Mouse (Mus musculus): ENCODE data around the gene Pdcd2l.

Gene Pdcd2l

DNA sequence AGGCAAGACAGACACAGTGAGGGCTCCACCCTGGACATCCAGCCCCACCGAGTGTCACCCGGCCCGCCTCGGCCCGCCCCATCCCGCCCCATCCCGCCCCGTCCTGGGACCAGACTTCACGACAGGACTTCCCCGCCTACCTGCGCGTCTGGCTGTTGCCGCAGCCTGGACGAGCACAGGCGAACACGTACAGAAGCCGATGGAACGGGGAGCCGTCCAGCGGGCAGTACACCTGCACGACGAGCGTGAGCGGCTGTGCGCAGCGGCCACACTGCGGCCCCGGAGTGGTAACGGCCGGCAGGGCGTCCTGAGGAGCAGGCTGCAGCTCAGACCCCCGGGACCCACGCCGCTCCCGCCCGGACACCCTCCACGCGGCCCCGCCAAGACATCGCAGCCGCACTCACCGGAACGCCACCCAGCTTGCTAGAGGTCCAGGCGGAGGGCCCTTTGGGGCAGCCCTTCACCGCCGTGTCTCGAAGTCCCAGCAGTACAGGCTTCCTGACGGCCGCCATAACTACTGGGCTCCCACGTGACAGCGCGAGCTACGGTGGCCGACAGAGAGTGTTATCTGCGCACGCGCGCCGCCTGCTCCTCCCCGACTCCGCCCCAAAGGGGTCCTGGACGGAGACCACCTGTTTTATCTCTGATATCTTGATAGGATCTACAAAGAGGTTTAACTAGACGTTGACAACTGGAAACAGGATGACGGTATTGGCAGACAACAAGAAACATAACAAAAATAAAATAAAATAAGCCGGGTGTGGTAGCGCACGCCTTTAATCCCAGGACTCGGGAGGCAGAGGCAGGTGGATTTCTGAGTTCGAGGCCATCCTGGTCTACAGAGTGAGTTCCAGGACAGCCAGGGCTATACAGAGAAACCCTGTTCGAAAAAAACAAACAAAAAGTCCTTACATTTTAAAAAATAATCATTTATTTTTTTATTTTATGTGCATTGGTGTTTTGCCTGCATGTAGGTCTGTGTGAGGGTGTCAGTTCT, at the start of gene Pdcd2l:
Gene Pdcd2l, minus strand, starts transcription at position 530 of the 997 bp plus-strand sequence.
- peak; percentile 94 to 97 for DNase-seq (ENCODE audit: inconsistent age in 2 of 2, low spot score in 1 of 2)

- no peak for DNase-seq (ENCODE audit: inconsistent age in 2 of 2, low spot score in 1 of 2)
Measured at GRCm38 (mm10) chr7:34242176-34242575, 45.7 kb upstream of the Pdcd2l start.

DNA sequence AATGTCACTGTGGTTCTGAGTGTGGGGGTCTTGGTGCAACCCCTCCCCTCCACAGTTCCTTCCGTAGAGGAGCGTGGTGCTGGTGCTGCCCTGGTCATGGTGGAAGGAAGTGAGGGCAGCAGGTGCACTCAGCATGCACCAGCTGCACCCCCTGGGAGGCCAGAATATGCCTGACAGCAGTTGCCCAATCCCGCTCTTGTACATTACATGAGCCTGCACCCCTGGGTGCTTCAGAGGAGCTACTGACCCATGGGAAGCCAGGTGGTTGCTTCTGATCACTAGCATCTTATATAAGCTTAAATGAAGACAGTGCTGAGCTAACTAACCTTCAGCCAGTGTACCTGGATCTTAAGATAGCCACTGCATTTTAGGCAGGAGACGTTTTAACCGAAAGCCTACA, 41.6 kb upstream of the Pdcd2l start:
- no peak for DNase-seq (ENCODE audit: inconsistent age in 2 of 2, low spot score in 1 of 2)

DNA sequence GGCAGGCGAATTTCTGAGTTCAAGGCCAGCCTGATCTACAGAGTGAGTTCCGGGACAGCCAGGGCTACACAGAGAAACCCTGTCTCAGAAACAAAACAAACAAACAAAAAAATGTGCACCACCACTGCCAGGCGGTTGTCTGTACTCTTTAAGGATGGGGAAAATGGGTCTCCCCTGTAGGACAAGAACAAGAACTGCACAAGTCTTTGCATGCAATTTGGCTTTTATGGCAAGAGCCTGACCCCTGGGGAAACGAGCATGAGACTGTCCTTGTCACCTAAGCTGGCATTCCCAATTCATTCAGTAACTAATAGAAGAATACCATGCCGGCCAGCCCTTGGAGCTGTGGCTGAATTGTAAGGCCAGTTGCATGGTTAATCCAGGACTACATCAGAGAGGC, 39.1 kb upstream of the Pdcd2l start:
- DNase-seq (ENCODE audit: inconsistent age in 2 of 2, low spot score in 1 of 2), result no peak

DNA sequence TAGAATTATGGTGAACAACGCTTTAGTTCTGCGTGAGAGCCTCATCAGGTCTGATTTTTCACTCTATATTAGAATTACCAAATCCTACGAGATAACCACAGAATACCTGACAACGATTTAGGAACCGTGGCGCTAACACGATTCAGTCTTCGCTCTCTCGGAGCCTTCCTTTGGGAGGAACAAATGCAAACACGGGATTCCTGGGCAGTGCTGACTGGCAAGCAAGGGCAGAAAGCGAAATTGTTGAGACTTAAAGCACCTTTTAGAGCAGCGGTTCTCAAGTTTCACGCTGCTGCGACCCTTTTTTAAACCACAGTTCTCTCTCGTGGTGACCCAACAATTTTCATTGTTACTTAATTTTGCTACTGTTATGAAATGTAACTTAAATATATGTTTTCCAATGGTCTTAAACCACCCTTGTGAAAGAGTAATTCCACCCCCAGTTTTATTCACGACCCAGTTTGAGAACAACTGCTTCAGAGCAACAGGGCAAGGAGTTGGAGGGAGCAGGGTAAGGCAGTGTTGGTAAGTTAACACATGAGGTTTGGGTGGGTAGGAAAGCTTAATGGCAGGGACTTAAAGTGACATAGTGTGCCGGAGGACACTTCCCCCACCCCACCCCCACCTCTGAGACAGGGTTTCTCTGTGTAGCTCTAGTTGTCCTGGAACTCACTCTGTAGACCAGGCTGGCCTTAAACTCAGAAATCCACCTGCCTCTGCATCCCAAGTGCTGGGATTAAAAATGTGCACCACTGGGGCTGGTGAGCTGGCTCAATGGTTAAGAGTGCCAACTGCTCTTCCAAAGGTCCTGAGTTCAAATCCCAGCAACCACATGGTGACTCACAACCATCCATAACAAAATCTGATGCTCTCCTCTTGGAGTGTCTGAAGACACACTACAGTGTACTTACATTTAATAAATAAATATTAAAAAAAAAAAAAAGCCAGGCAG, 38.4 kb upstream of the Pdcd2l start:
- peak in 1 of 2 experiments; percentile 56 for DNase-seq (ENCODE audit: inconsistent age in 2 of 2, low spot score in 1 of 2)

- peak; percentile 100 for DNase-seq (ENCODE audit: inconsistent age in 2 of 2, low spot score in 1 of 2)
Measured at GRCm38 (mm10) chr7:34233909-34234609, 37.6 kb upstream of the Pdcd2l start.

DNA sequence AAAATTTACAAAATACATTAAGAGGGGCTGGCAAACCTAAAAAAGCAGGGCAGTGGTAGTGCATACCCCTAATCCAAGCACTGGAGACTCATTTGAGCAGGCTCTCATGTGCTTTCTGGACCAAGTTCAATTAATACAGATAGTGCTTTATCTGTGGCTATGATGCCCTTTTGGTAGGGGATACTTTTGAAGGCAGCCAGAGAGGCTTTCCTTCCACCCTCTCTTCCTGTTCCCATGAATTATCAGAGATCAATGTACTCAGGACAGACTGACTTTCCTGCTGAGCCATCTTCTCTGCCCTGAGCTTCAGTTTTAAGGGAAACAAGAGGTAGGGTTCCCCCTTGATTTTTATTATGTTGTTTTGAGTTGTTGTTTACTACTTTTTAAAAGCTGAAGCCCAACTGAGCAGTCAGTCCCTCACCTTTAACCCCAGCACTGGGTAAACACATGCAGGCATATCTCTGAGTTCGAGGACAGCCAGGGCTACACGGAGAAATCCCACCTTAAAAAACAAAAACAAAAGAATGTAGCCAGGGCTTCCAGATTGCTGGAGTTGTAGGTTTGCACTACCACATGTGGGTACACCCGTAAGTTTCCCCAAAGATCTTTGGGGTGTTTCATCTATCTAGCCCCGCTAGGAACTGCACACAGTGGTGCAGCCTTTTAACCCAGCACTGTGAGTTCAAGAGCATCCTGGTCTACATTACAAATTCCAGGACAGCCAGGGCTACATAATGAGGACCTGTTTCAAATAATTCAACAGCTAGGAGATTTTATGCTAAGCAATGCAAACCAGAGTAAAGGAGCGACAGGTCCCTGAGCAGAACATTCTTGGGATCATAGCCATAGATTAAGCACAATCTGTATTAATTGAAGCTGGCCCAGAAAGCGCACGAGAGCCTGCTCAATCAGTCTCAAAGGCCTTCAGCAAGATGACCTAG, 36.6 kb upstream of the Pdcd2l start:
- DNase-seq (ENCODE audit: inconsistent age in 2 of 2, low spot score in 1 of 2), result peak in 1 of 2 experiments; percentile 56

DNA sequence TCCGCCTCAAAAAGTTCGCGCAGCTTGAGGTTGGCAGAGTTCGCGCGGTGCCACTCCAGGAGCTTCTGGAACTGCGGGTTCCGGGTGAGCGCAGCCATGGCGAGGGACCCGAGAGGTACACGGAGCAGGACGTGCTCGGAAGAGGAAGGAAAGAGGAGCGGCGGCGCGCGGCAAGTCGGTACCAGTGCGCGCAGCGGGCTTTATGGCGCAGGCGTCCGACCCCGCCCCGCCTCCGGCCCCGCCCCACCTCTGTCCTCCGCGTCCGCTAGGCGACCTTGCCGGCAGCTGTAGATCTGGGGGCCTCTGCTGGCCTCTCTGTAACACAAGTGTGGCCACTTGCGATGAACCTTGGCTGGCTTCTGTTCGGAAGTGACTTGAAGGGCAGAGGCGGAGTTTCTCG, 33.7 kb upstream of the Pdcd2l start, which contains the start of gene Gpi1:
Gene Gpi1, minus strand, starts transcription at position 221 of the 400 bp plus-strand sequence.
- peak; percentile 86 to 92 for DNase-seq (ENCODE audit: inconsistent age in 2 of 2, low spot score in 1 of 2)

- DNase-seq (ENCODE audit: inconsistent age in 2 of 2, low spot score in 1 of 2), result peak; percentile 70 to 88
Measured at GRCm38 (mm10) chr7:34229691-34230111, 33.2 kb upstream of the Pdcd2l start.

DNA sequence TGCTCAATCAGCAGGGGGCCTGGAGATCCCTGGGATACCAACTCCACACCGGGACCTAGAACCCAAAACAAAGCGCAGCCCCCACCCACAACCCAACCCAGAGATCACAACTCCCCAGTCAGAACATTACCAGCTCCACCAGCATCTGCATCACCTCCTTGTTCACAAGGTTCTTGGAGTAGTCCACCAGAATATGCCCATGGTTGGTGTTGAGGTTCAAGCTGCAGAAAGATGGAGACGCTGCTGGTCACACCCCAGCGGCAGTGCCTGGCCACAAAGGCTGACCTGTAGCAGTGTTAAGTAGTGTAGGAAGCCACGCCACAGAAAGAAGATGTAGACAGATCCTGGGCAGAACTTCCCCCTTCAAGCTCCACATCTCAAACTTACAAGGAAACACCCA, 32.7 kb upstream of the Pdcd2l start:
- no peak for DNase-seq (ENCODE audit: inconsistent age in 2 of 2, low spot score in 1 of 2)

DNA sequence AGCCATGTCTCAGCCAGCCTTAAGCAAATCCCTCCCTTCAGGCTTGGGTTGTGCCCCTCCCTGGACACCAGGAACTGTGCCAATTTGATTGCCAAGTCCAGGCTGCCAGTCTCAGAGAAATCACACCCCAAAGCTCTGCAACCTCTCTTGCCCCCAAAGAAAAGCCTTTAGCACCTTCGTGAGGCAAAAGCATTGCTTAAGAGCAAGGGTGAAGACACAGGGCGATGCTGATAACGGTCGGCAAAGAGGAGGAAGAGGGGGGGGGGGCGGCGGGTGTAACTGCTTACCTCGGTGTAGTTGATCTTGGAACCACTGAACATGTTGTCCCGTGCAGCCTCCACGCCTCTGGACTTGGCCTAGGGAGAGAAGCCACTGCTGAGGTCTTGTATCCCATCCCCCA, 32.2 kb upstream of the Pdcd2l start:
- no peak for DNase-seq (ENCODE audit: inconsistent age in 2 of 2, low spot score in 1 of 2)

DNA sequence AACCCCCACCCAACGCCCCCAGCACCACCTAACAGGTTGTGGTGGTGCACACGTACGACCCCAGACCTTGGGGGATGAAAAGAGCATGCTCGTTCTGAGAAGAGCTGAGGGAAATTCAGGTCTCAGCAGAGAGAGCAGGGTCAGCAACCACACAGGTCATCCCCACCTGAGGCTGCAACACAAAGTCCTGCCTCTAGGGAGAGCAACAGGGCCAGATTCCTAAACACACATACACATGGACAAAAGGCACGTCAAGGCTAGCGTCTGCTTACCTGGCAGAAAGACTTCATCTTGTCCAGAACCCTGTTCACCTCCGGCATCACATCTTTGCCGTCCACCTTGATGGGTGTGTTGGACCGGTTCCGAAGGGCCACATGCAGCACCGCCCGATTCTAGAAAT, 30.4 kb upstream of the Pdcd2l start:
- DNase-seq (ENCODE audit: inconsistent age in 2 of 2, low spot score in 1 of 2), result no peak

- DNase-seq (ENCODE audit: inconsistent age in 2 of 2, low spot score in 1 of 2), result no peak
Measured at GRCm38 (mm10) chr7:34226086-34226485, 29.6 kb upstream of the Pdcd2l start.

DNA sequence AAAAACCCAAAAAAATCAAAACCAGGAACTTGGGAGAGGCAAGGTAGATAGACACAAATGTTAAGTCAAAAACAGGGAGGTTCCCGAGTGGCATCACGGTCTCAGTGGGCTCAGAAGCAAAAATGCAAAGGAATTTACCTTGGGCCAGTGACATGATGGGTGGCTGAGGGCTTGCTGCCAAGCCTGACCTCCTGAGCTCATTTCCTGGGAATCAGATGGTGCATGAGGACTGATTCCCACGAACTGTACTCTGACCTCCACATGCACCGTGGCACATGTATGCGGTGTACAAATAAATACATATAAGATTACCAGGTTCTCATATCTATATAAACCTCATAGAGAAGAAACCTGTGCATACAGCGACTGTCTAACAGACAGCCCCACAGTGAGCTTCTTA, 27.8 kb upstream of the Pdcd2l start:
- peak in 1 of 2 experiments; percentile 62 for DNase-seq (ENCODE audit: inconsistent age in 2 of 2, low spot score in 1 of 2)

DNA sequence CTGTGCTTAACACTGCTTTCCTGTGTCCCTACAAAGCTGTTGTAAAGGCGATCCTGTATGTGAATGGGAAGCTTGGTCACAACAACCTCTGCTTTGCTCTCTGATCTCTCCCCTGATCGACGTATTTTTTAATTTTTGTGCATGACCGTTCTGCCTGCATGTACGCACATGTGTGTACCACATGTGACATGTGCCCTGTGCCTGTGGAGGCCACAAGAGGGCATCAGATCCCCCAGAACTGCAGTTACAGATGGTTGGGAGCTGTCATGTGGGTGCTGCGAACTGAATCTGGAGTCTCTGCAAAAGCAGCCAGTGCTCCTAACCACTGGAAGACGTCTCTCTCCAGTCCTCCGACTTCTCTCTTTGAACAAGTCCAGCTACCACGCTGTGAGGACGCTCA, 25.9 kb upstream of the Pdcd2l start:
- DNase-seq (ENCODE audit: inconsistent age in 2 of 2, low spot score in 1 of 2), result no peak

GRCm38 (mm10) chr7:34221594-34222250, 25.3 kb upstream of the Pdcd2l start:
- no peak for DNase-seq (ENCODE audit: inconsistent age in 2 of 2, low spot score in 1 of 2)

DNA sequence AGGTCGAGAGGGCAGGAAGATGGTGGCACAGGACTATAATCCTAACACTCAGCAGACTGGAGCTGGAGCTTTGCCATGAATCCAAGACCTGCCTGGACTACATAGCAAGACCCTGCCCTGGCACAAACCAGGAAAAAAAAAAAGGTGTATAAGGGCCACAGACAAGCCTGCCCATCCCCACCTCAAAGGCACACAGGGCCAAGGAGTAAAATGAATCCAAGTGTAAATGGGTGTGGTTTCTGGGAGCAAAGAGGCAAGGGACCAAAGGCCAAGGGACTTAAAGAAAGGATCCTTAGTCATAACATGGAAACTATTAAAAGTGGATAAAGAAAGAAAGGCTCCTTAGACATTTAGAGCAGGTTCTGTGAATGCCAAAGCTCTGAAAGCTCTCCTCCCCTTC, 22.0 kb upstream of the Pdcd2l start:
- DNase-seq (ENCODE audit: inconsistent age in 2 of 2, low spot score in 1 of 2), result no peak

DNA sequence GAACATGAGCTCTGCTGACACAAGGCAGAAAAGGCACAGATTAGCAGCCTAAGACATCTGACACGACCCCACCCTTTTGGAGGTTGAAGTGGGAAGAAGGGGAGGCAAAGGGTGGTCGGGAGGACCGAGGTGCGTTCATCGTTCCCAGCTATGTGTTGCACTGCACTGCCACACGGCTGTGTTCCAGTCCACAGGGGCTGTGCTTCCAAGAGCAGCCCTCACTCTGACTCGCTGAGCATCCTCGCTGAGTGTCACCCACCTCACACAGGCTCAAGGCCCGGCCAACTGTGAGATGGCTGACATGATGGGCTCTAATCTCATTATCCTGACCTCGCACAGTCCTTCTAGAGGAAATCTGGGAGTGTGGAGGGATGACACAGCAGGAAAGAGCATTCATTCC, 20.0 kb upstream of the Pdcd2l start:
- DNase-seq (ENCODE audit: inconsistent age in 2 of 2, low spot score in 1 of 2), result no peak

GRCm38 (mm10) chr7:34215481-34215880, 19.0 kb upstream of the Pdcd2l start:
- DNase-seq (ENCODE audit: inconsistent age in 2 of 2, low spot score in 1 of 2), result no peak

All from adrenal gland, adult (tissue).